Mouse (Mus musculus): Measurements from ENCODE around the gene Nup205. TPM values are rescaled to one million over a fixed set of nuclear protein-coding genes. Genes with fewer than 3 reads are reported as not detected.

Gene Nup205
- polyA plus RNA-seq, 1 experiment = 25.9 TPM

- DNase-seq (ENCODE audit: extremely low spot score in 1 of 2, low spot score in 1 of 2) = no peak
Measured at GRCm38 (mm10) chr6:35243989-35244388, 66.8 kb downstream of the Nup205 start.

GRCm38 (mm10) chr6:35245086-35245485, 67.9 kb downstream of the Nup205 start:
- peak in 1 of 2 experiments; percentile 50 for DNase-seq (ENCODE audit: extremely low spot score in 1 of 2, low spot score in 1 of 2)

DNA sequence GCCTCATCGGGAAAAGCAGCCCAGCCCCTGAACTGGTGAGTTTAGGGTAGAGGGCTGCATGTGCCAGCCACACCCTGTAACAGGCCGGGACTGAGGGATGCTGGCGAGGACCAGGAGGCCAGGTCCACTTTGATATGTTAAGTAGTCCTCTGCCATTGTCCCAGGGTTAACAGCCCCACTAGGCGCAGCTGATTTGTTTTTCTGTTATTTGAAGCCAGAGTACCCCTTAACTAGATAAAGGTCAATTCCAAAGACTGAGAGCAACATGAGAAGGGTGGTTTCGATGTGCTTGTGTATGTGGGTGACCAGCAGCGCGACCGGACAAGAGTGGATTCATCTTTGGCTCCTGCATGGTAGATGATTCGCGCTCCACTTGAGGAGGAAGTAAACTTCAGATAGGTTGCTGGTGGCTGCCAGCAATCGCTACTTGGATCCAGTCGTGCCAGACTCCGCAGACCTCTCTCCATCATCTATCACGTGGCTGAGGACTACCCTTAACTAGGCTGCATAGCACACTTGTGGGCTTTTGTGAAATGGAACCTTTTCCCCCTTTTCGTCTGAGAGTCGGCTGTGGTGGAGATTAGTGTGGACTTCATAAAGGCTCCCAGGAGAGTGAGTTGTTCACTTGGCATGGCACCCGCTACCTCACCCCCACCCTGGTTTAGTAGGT, 74.7 kb downstream of the Nup205 start:
- no peak for DNase-seq (ENCODE audit: extremely low spot score in 1 of 2, low spot score in 1 of 2)

- peak; percentile 52 to 92 for DNase-seq (ENCODE audit: extremely low spot score in 1 of 2, low spot score in 1 of 2)
Measured at GRCm38 (mm10) chr6:35252477-35253346, 75.5 kb downstream of the Nup205 start.

GRCm38 (mm10) chr6:35253474-35253873, 76.3 kb downstream of the Nup205 start:
- DNase-seq (ENCODE audit: extremely low spot score in 1 of 2, low spot score in 1 of 2) = no peak

DNA sequence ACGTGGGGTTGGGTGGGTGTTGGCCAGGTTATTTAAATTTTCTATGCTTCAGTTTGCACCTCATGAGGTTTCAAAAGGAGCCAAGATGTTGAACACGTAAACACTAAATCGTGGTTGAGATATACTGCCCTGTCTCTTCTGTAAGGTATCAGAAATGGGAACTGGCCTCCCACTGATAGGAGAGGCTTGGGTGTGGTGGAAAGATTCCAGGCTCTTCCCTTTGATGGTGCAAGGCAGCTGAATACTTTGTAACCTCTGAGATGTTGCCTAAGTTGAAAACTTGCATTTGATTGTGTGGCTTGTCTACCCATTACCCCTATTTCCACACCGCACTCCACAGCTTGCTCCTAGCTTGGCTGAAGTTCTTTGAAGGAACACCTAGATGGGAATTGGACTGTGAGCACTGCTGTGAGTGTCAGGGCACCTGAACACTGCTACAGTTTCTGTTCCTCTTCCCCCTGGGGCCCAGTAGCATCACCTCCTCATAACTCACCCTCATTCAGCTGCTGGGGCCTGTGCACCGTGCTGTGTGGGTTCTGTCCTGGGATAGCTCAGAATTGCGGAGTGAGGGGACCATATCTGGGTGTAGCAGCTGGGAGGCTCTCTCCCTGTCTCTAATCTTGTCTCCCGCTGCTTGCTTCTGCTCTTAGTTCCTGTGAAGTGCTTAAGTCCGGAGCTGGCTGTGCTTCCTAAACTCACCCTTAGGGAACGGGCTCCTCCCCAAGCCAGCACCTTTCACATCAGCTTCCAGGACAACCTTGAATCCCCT, 77.1 kb downstream of the Nup205 start:
- no peak for DNase-seq (ENCODE audit: extremely low spot score in 1 of 2, low spot score in 1 of 2)

DNA sequence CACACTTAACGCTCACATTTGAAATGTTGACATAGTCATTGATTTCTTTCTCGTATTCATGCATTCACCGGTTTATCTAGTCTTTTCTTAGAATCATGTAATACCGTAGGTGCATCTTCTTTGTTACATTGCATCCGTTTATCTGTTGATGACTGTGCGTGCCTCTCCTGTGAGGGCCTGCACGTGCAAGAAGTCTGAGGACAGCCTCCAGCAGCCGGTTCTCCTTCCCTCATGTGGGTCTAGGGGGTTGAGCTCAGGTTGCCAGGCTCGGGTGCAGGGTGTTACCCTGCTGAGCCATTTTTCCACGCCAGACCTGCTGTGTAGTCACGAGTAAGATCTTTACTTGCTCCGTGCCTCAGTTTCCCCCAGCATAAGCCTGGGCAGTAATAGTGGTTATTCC, 77.8 kb downstream of the Nup205 start:
- DNase-seq (ENCODE audit: extremely low spot score in 1 of 2, low spot score in 1 of 2) = no peak

DNA sequence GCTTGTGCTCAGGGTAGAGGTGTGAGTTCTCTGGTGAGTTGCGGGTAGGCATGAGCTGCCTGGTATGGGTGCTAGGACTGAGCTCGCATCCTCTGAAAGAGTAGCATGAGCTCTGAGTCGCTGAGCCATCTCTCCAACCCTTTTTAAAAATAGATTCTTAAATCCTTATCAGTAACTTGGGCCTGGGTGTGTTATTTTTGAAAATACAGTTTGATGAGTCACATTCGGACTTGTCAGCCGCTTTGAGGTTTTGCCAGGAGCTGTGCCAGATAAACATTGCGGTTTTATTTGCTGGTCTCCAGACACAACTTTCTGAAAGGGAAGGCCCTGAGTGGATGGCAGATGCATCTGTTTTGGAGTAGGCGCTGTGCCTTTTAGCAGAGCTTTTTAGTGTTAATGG, 79.5 kb downstream of the Nup205 start:
- peak in 1 of 2 experiments; percentile 70 for DNase-seq (ENCODE audit: extremely low spot score in 1 of 2, low spot score in 1 of 2)

DNA sequence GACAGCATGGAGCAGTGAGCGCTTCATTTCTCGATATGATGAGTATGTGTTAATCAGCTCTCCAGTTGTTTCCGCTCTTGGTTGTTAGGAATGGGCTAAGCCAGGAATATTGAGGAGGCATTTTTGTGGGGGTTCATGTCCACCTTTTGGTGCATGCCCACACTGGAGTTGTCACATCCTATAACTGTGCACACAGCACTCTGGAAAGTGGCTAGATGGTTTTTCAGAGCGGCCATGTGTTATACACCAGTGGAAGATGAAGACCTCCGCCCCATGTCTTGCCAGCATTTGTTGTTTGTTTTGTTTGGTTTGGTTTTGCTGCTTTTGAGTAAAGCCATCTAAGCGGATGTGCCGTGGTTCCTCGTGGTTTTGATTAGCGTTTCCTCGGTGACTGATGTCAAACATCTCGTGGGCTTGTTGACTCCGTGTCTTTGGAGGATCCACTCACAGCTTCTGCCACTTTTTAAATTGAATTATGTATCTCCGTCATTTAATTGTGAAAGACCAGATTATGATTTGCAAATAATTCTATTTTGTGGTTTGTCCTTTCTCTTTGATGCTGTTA, 80.5 kb downstream of the Nup205 start:
- DNase-seq (ENCODE audit: extremely low spot score in 1 of 2, low spot score in 1 of 2) = no peak

DNA sequence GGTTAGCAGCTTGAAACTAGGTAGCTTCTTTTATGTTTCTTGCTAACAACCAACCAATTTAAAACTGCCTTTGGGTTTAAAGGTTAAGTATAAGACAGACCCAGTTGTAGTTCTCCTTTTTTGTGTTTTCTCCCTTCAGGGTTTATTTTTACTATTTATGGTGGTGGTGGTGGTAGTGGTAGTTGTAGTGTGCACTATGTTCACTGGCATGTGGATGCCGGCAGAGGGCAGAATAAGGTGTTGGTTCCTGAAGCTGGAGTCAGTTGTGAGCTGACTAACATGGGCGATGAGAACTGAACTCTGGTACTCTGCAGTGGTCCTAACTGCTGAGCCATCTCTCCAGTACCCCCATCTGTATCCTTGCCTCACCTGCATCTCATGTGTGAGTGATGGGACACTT, 81.7 kb downstream of the Nup205 start:
- no peak for DNase-seq (ENCODE audit: extremely low spot score in 1 of 2, low spot score in 1 of 2)

DNA sequence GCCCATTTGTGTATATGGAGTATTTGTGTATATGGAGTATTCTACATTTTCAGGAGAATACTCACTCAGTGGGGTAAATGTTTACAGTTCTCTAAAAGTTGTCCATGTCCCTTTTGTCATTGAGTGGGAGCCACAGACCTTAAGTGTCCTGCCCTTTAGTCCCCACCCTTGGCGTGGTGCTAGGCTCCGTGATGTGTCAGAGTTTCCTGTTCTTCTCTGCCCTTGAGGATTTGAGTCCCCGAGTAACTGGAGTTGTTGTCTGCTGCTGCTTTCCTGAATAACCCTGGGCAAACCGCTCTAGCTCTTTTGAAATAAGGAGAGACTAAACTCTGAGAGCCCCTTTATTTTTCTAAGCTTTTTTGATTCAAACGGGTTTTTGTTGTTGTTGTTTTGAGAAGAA, 82.3 kb downstream of the Nup205 start:
- DNase-seq (ENCODE audit: extremely low spot score in 1 of 2, low spot score in 1 of 2) = no peak

DNA sequence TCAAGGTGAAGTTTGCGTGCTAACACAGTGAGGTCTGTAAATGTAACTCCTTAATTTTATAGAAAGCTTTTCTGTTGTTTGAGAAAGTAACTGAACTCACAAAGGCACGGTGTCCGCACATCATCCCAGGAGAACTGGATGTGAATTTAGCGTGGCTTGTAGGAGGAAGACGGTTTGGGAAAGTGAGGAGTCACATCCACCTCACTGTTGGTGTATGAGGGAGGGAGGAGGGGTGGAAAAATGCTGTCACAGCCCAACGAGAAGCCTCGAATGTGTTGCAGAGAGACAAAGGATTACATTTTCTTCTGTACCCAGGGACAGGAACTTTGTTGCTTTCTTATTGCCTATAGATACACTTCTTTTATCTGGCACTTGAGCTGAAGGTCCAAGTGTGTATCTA, 83.3 kb downstream of the Nup205 start:
- DNase-seq (ENCODE audit: extremely low spot score in 1 of 2, low spot score in 1 of 2) = no peak

DNA sequence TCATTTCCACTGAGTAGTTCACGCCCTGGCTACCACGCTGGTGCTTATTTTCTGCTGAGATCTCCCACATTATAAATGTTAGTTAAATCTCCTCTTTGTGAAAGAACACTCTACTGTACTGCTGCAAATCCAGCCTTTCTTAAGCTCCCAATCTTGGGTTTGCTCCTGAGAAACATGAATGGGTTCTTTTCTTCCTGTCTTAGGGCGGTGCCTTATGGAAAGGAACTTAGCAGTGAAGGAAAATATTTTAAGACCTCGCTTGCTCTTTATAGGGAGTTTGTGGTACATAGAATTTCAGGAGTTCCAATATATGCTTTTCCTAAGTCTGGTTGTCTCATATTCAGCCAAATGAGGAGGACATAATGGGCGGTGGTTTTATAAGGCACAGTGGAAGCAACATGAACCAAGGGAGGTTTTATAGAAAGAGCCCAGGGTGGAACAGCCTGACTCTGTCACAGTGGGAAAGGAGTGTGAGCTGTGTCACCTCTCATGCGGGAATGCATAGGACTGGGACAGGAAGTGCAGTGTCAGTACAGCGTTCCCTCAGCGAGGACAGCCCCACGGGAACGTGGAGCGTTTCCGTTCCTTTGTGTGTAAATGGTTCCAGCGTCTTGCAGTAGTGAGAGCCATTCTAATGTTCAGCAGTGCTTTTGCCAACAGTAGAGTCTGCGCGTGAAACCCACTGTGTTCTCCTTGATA, 88.5 kb downstream of the Nup205 start:
- no peak for DNase-seq (ENCODE audit: extremely low spot score in 1 of 2, low spot score in 1 of 2)

DNA sequence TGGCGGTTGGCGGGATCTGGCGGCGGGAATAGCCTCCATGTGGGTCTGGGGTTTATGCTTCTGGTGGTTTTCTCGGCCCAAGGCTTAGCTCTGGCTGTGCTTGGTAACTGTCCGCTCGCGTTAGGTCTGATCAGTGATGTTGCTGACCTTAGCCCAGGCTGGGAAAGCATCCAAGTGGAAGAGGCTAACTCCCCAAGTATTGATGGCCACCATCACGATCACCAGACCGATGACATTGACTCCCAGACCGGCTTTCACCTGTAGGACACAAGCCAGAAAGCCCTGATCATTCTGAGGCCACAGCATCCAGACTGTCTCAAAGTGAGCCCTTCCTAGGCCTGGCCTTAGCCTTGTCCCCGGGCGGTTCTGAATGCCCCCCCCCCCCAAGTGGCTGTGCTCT, 91.5 kb downstream of the Nup205 start:
- DNase-seq (ENCODE audit: extremely low spot score in 1 of 2, low spot score in 1 of 2) = no peak

- DNase-seq (ENCODE audit: extremely low spot score in 1 of 2, low spot score in 1 of 2) = no peak
Measured at GRCm38 (mm10) chr6:35269643-35270042, 92.4 kb downstream of the Nup205 start.

GRCm38 (mm10) chr6:35271094-35271855, 94.1 kb downstream of the Nup205 start:
- no peak for DNase-seq (ENCODE audit: extremely low spot score in 1 of 2, low spot score in 1 of 2)

GRCm38 (mm10) chr6:35271868-35272765, 94.9 kb downstream of the Nup205 start:
- DNase-seq (ENCODE audit: extremely low spot score in 1 of 2, low spot score in 1 of 2) = no peak

DNA sequence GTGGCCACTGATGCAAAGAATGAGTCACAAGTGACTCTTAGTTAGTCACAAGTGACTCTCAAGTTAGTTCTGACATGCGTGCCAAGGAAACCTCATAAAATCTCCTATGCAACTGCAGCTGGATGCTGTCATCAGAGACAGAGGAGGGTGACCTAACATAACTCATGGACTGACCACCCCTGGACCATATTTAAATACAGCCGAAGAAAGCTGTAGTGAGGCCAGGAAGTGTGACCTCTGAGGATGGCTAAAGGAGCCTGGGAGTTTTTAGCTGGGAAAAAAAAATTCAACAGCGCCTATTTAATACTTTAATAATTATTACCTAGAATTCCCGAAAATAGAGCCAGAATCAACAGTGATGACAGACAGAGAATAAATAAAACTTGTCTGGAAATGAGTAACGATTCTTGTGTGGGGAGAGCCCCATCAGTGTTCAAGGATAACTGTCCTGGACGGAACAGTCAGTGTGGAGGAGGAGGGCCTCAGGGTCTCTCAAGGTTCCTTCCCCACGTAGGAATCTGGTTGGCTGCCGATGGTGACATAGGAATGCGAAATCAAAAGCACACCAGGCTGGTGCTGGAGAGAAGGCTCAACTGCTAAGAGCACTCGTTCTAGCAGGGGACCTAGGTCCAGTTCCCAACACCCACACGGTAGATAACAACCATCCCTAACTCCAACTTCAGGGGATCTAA, 96.3 kb downstream of the Nup205 start:
- no peak for DNase-seq (ENCODE audit: extremely low spot score in 1 of 2, low spot score in 1 of 2)

Measured in frontal cortex, adult 2 months (tissue).